Mouse (Mus musculus): ENCODE measurements at regions not wholly inside any gene's neighbourhood (a gene's known extent, or its start where the extent isn't known, plus 50 kb on each side); places are given as distances from the start of the nearest gene placed in this dataset.

GRCm38 (mm10) chr9:46795446-46795845, 203.1 kb upstream of the Gm4791 start:
- TF ChIP-seq CTCF (IDR thresholded peaks at IDR 0.05; ENCODE audit: insufficient read depth, low read depth, low read length), result no peak
- TF ChIP-seq POLR2A (IDR thresholded peaks at IDR 0.05; ENCODE audit: insufficient read depth, low read depth, low read length), result no peak
- no peak overlapping the region for H3K27ac ChIP-seq (ENCODE audit: insufficient read depth, low read depth, low read length)

GRCm38 (mm10) chr9:46789036-46789435, 209.5 kb upstream of the Gm4791 start:
- 45% methylated on average over 10 of the region's 10 CpGs for WGBS

More at GRCm38 (mm10) chr9:46795446-46795845, 203.1 kb upstream of the Gm4791 start:
- no peak overlapping the region for H3K4me3 ChIP-seq (ENCODE audit: insufficient read depth, low read depth, low read length)
- no peaks in the 10 kb centered on the region for H3K4me1 ChIP-seq (ENCODE audit: control insufficient read depth, insufficient read depth, low read length)
- WGBS, result 59% methylated on average over 11 of the region's 11 CpGs

DNA sequence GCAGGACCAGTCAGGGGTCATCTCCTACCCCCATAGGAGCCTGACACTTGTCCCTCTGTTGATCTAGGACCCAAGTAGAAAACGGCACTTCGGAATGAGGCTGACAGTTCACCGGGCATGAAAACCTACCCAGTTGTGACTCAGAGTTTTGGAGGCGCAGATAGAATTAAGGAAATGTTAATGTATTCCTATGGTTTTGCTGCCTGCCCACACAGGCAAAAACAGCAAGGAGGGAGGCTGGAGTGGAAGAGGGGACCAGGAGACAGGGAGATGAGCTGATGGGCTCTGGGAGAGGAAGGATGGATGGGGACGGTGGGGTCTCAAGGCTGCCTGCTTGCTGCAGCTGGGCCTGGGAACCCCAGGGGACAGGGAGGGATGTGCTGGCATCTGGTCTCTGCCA, 210.1 kb upstream of the Gm4791 start:
- WGBS, result 47% methylated on average over 5 of the region's 5 CpGs
- no peak overlapping the region for H3K27ac ChIP-seq (ENCODE audit: insufficient read depth, low read depth, low read length)
- peaks cover 11% of the 10 kb centered on the region for H3K4me1 ChIP-seq (ENCODE audit: control insufficient read depth, insufficient read depth, low read length)
- no peak overlapping the region for H3K4me3 ChIP-seq (ENCODE audit: insufficient read depth, low read depth, low read length)
- TF ChIP-seq CTCF (IDR thresholded peaks at IDR 0.05; ENCODE audit: insufficient read depth, low read depth, low read length), result no peak
- no peak for TF ChIP-seq POLR2A (IDR thresholded peaks at IDR 0.05; ENCODE audit: insufficient read depth, low read depth, low read length)

More at GRCm38 (mm10) chr9:46789036-46789435, 209.5 kb upstream of the Gm4791 start:
- TF ChIP-seq CTCF (IDR thresholded peaks at IDR 0.05; ENCODE audit: insufficient read depth, low read depth, low read length), result no peak
- Histone ChIP-seq H3K27ac (ENCODE audit: insufficient read depth, low read depth, low read length) (no peak overlapping the region), H3K4me1 (ENCODE audit: control insufficient read depth, insufficient read depth, low read length) (peaks cover 11% of the 10 kb centered on the region), H3K4me3 (ENCODE audit: insufficient read depth, low read depth, low read length) (no peak overlapping the region)

DNA sequence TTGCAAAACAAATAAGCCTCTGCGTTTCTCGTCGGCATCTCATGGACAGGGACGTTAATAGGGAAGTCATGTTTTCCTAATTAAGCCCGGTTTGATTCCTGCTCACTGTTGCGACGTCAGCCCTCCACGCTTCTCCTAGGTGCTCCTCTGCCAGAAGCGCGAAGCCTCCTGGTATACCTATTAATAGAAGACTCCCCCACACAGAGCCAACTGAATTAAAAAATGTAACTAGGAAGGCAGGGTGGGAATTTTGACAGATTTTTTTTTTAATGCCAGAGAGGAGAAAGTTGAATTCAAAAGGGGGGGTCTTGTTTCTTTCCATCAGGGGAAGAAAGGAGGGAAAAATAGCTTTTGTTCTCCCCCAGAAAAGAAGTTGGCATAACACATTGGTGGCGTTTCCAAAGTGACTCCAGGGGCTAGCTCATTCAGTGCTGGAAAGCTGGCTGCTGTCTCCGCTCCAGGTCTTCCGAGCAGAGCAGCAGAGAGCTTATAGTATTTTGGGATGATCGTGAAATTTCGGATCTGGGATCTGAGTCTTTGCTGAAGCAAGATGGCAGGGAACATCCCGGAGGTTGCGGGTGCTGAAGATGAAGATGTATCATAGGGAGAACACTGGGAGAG, 214.1 kb upstream of the Gm4791 start:
- TF ChIP-seq CTCF (IDR thresholded peaks at IDR 0.05; ENCODE audit: insufficient read depth, low read depth, low read length) (no peak), POLR2A (IDR thresholded peaks at IDR 0.05; ENCODE audit: insufficient read depth, low read depth, low read length) (no peak)
- no peak overlapping the region for H3K4me3 ChIP-seq (ENCODE audit: insufficient read depth, low read depth, low read length)
- no peak overlapping the region for H3K27ac ChIP-seq (ENCODE audit: insufficient read depth, low read depth, low read length)
- WGBS, result 36% methylated on average over 17 of the region's 17 CpGs
- H3K4me1 ChIP-seq (ENCODE audit: control insufficient read depth, insufficient read depth, low read length), result peaks cover 11% of the 10 kb centered on the region

DNA sequence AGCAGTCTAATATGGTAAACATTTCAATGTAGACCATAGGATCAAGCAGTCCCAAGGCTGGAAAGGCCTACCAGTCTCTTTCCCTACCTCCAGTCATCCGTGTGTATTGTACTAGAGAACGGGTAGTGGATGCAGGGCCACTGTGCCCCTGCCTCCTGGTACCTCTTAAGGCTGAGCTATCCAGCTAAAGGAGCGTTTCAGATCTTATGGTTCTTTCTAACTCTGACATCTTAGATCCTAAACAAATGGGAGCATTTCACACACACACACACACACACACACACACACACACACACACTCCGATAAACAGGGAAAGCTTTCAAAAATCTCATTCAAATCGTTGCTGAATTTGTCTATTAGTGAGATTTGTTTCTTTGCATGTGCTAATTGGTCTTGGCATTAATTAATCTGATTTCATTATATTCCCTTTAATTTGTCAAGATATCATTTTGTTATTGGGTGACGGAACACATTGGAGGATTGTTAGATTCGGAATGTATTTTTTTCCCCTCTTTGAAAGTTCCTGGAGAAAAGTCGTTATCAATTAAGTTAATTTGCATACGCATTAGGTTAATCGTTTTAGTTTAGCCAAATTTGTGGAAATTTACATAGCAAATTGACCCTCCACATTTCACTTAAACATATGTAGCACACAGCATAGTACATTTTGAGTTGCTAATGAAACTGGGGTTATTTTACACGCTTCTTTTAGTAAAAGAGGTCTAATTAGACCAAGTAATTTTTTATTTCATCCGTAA, 214.8 kb upstream of the Gm4791 start:
- Histone ChIP-seq H3K27ac (ENCODE audit: insufficient read depth, low read depth, low read length) (no peak overlapping the region), H3K4me3 (ENCODE audit: insufficient read depth, low read depth, low read length) (no peak overlapping the region), H3K4me1 (ENCODE audit: control insufficient read depth, insufficient read depth, low read length) (peaks cover 6% of the 10 kb centered on the region)
- TF ChIP-seq POLR2A (IDR thresholded peaks at IDR 0.05; ENCODE audit: insufficient read depth, low read depth, low read length) (no peak), CTCF (IDR thresholded peaks at IDR 0.05; ENCODE audit: insufficient read depth, low read depth, low read length) (no peak)
- 63% methylated on average over 12 of the region's 12 CpGs for WGBS

- 95% methylated on average over 8 of the region's 8 CpGs for WGBS
- Histone ChIP-seq H3K4me3 (ENCODE audit: insufficient read depth, low read depth, low read length) (no peak overlapping the region), H3K27ac (ENCODE audit: insufficient read depth, low read depth, low read length) (no peak overlapping the region), H3K4me1 (ENCODE audit: control insufficient read depth, insufficient read depth, low read length) (0 out of 2 replicates have a peak, but pooled peaks cover 2% of the 10 kb centered on the region)
- TF ChIP-seq CTCF (IDR thresholded peaks at IDR 0.05; ENCODE audit: insufficient read depth, low read depth, low read length), result no peak
- no peak for TF ChIP-seq POLR2A (IDR thresholded peaks at IDR 0.05; ENCODE audit: insufficient read depth, low read depth, low read length)
Measured at GRCm38 (mm10) chr9:46781681-46782080, 216.9 kb upstream of the Gm4791 start.

- WGBS, result 95% methylated on average over 6 of the region's 6 CpGs
- no peaks in the 10 kb centered on the region for H3K4me1 ChIP-seq (ENCODE audit: control insufficient read depth, insufficient read depth, low read length)
- no peak overlapping the region for H3K4me3 ChIP-seq (ENCODE audit: insufficient read depth, low read depth, low read length)
- H3K27ac ChIP-seq (ENCODE audit: insufficient read depth, low read depth, low read length), result no peak overlapping the region
- no peak for TF ChIP-seq CTCF (IDR thresholded peaks at IDR 0.05; ENCODE audit: insufficient read depth, low read depth, low read length)
- no peak for TF ChIP-seq POLR2A (IDR thresholded peaks at IDR 0.05; ENCODE audit: insufficient read depth, low read depth, low read length)
Measured at GRCm38 (mm10) chr9:46778769-46779168, 219.8 kb upstream of the Gm4791 start.

- no peak overlapping the region for H3K27ac ChIP-seq (ENCODE audit: insufficient read depth, low read depth, low read length)
- WGBS, result 89% methylated on average over 2 of the region's 2 CpGs
- H3K4me1 ChIP-seq (ENCODE audit: control insufficient read depth, insufficient read depth, low read length), result no peaks in the 10 kb centered on the region
- TF ChIP-seq CTCF (IDR thresholded peaks at IDR 0.05; ENCODE audit: insufficient read depth, low read depth, low read length) (no peak), POLR2A (IDR thresholded peaks at IDR 0.05; ENCODE audit: insufficient read depth, low read depth, low read length) (no peak)
- no peak overlapping the region for H3K4me3 ChIP-seq (ENCODE audit: insufficient read depth, low read depth, low read length)
Measured at GRCm38 (mm10) chr9:46774821-46775220, 223.7 kb upstream of the Gm4791 start.

DNA sequence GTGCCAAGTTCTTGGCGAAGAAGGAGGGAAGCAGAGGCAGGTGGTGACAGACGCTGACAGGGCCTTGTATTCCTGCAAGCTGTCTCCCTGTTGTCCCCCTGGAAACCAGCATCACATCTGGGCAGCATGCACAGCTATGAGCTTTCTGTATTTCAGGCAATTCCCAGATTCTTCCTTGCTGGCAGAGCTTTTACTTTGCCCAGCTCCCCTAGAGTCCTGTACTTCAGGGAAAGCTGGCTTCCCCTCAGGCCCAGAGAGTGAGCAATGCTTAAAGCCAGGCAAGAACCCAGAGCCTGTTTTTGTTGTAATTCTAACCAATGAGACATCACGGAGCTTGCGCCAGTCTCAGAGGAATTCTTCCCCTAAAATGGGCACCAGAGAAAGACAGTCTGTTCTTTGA, 238.3 kb upstream of the Gm4791 start:
- no peak for TF ChIP-seq POLR2A (IDR thresholded peaks at IDR 0.05; ENCODE audit: insufficient read depth, low read depth, low read length)
- no peak for TF ChIP-seq CTCF (IDR thresholded peaks at IDR 0.05; ENCODE audit: insufficient read depth, low read depth, low read length)
- no peak overlapping the region for H3K27ac ChIP-seq (ENCODE audit: insufficient read depth, low read depth, low read length)
- WGBS, result 79% methylated on average over 4 of the region's 4 CpGs
- H3K4me3 ChIP-seq (ENCODE audit: insufficient read depth, low read depth, low read length), result no peak overlapping the region
- H3K4me1 ChIP-seq (ENCODE audit: control insufficient read depth, insufficient read depth, low read length), result no peaks in the 10 kb centered on the region

Measured in olfactory bulb, adult 2 months (tissue).